Mouse (Mus musculus) thymus, adult 18-20 months (tissue): Measurements from ENCODE around the gene BC061237.
"Not testable (repeated sequence)": the region's sequence is repeated elsewhere in the genome, so short reads cannot be mapped to it uniquely, and the experiment has no call there.

ENCODE experiments used
- DNase-seq, 2 experiments: peaks; one replicate each; pipeline ENCODE4 v3.0.0; 2022; ENCODE audit warnings: mixed read lengths in 2 of 2

Gene BC061237

DNA sequence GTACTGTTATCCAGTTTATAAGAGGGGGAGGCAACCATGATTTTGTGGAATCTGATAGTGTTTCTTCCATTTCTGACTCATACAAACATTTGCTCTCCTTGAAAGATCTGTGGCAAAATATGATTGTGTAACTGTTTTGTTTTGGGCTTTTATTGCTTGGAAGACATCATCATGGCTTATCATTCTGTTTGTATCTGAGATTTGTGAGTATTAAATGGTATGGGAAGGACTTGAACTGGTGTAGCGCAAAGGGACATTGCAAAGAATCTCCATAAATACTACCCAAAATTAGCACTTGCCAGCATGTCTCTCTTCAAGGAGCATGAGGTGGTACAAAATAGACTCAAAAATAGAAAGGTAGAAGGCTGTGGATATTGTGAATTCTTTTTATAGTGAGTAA lies at the start of gene BC061237:
BC061237 (plus strand) TSS at position 301 of the 400 bp plus-strand sequence.
- DNase-seq, result not testable (repeated sequence)

DNA sequence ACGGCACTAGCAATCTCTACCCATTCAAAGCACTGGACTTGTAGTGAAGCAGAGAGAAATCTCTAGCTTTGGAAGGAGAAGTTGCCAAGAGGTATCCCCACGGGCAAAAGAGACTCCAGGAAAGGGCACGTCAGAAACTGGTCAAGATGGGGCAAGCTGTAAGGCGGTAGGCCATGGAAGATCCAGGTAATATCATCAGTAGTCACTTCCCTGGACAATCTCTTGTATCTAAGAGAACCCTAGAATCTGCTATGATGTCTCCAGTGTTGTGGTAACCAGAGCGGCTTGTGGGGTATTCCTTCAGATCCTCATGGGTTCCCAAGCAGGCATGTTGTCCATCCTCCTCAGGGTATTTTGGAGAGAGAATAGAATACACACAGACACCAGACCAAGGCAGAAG lies 25.7 kb downstream of the BC061237 start, which contains the start of gene Gm17093:
Gm17093 (plus strand) TSS at position 301 of the 400 bp plus-strand sequence.
- DNase-seq, result not testable (repeated sequence)

DNA sequence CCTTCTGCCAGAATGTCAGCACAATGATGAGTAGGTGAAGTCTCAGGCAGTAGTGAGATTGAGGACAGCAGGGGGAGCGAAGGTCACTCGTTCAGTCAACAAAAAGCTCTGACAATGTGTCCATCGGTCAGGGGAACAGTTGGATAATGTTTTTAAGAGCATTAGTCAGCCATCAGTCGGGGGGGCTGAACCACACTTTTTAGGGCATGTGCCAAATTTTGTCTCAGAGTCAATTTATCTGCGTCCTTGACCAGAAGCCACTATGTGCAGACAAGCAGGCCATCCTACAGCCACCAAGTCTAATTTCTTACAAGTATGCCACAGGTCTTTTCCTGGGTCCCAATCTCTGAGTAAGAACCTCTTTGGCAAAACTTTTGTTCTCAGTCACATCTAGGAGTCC lies 55.7 kb downstream of the BC061237 start:
- DNase-seq, result not testable (repeated sequence)
